Mouse (Mus musculus) cerebellum, postnatal 4 days (tissue): Measurements from ENCODE around the gene Homer2.

Experiments used
- DNase-seq, 2 experiments: peaks; one replicate each; pipeline ENCODE4 v3.0.0; 2022; ENCODE audit warnings: low spot score in 2 of 2, mixed read lengths in 1 of 2

The Homer2 gene

DNA sequence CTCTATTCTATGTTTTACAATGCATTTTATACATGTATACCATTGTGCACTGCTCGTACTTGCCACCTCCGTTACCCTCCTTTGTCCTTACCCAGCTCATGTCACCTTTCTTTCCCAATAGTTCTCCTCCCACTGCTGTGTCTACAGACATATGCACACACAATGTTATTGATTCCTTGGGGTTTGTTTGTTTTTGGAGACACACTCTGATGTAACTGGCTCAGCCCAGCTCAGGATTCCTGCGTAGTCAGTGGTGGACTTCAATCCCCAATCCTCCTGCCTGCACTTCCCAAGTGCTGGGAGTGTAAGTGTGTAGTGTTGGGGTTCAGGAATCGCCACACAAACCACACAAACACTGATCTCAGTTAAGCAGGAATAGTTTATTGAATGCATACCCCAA lies 120.1 kb downstream of the Homer2 start:
- no peak for DNase-seq

GRCm38 (mm10) chr7:81585326-81585725 lies 122.0 kb downstream of the Homer2 start:
- no peak for DNase-seq

- DNase-seq, result no peak
Observed at GRCm38 (mm10) chr7:81583512-81583911, 123.8 kb downstream of the Homer2 start.

- no peak for DNase-seq
Observed at GRCm38 (mm10) chr7:81579312-81579711, 128.0 kb downstream of the Homer2 start.

- DNase-seq, result no peak
Observed at GRCm38 (mm10) chr7:81578413-81578812, 128.9 kb downstream of the Homer2 start.

- DNase-seq, result no peak
Observed at GRCm38 (mm10) chr7:81577872-81578271, 129.5 kb downstream of the Homer2 start.

- DNase-seq, result no peak
Observed at GRCm38 (mm10) chr7:81575606-81576005, 131.7 kb downstream of the Homer2 start.

- DNase-seq, result no peak
Observed at GRCm38 (mm10) chr7:81573821-81574220, 133.5 kb downstream of the Homer2 start.

DNA sequence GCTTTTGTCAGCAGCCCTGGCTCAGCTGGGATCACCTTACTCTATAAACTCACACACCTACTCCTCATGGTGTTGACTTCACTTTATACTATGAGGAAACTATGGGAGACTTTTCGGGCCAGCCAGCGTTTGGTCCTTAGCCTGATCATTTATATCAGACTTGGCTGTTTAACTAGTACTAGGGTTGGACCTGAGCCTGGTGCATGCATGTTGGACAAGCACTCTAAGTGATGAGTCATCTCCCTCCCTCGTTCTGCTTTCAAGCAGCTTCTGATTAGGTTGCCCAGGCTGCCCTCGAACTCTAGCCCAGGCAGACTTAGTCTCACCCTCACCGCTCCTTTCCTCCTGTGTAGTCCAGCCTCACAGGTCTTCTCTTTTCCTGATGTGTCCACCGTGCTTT lies 133.9 kb downstream of the Homer2 start:
- DNase-seq, result no peak

- DNase-seq, result no peak
Observed at GRCm38 (mm10) chr7:81572610-81573268, 134.6 kb downstream of the Homer2 start.

GRCm38 (mm10) chr7:81571941-81572441 lies 135.3 kb downstream of the Homer2 start:
- no peak for DNase-seq

GRCm38 (mm10) chr7:81571108-81571940 lies 136.0 kb downstream of the Homer2 start, which contains the start of gene Whamm:
TSS of gene Whamm (plus strand) at chr7:81571266.
- DNase-seq, result peak; percentile 75 to 87

DNA sequence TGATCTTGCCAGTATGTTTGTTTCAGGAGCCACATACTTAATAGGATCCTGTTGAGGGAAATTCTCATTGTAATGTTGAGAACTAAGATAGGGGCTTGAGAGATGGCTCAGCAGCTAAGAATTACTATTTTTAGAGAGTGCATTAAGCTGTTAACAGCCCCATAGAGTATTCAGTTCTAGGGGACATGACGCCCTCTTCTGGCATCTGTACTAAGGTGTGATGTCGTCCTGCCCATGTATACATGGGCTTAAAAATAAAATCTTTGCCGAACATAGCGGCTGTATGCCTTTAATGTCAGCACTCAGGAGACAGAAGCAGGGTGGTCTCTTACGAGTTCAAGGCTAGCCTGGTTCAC lies 136.6 kb downstream of the Homer2 start:
- DNase-seq, result no peak

- DNase-seq, result no peak
Observed at GRCm38 (mm10) chr7:81570271-81570670, 137.1 kb downstream of the Homer2 start.

DNA sequence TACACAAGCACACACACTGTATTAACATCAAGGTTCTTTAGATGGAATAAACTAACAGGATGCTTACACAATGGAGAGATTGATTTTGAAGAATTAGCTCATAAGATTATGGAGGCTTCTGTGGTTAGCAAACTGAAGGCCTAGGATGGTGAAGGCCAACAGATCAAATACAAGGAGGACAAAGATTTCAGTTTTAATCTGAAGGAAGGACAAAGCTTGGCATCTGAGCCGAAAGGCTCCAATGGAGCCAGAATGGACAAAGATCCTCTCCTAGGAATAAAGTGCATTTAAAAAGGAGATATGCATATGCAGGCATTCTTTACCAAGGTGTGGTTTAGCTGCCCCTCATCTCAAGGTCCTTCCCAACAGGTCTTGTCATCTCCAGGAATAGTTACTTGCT lies 137.5 kb downstream of the Homer2 start:
- no peak for DNase-seq

- no peak for DNase-seq
Observed at GRCm38 (mm10) chr7:81567396-81567795, 139.9 kb downstream of the Homer2 start.

- no peak for DNase-seq
Observed at GRCm38 (mm10) chr7:81566892-81567291, 140.4 kb downstream of the Homer2 start, which contains the start of gene Fsd2. TSS of gene Fsd2 (minus strand) at chr7:81566944.

DNA sequence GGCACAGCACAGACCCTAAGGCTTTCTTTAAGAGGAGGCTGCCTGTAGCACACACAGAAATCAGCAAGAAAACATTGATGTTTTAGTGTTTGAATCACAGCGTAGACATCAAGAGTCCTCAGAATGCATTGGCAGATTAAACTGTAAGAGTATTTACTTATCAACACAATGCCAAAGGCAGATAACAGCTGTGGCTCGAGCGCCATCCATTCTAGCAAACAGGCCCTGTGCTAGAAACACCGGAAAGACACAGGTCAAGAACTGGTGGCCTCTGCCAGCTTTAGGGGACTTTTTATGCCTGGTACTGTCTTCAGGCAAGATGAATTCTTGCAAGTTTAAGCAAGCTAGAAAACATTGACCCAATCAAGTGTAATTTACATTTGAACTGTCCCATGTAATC lies 141.0 kb downstream of the Homer2 start:
- DNase-seq, result no peak

DNA sequence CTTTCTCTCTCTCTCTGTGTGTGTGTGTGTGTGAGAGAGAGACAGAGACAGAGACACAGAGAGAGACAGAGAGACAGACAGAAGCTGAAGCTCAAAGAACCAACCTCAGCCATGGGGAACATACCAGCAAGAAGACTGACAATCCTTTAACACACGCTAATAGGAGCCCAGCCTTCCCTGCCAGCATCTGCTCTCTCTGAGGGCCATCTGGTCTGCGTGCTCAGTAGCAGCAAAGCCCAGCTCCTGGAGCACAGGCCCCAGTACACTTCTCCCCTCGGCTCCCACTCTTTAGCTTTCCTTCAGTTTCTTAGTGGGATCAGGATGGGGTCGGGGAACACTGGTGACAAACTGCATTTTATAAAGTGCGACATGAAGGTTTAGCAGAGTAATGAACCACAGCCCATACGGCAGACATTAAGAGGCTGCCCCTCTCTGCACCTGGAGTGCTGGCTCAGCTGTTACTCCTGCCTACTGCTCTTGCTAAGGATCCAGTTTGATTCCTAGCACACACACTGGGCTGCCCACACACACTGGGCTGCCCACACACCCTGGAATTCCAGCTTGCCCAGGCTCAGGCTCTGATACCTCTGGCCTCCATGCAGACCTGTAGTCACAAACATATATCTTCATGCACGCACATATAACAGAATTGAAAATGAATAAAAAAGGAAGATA lies 141.8 kb downstream of the Homer2 start:
- peak in 1 of 2 experiments; percentile 27 for DNase-seq

DNA sequence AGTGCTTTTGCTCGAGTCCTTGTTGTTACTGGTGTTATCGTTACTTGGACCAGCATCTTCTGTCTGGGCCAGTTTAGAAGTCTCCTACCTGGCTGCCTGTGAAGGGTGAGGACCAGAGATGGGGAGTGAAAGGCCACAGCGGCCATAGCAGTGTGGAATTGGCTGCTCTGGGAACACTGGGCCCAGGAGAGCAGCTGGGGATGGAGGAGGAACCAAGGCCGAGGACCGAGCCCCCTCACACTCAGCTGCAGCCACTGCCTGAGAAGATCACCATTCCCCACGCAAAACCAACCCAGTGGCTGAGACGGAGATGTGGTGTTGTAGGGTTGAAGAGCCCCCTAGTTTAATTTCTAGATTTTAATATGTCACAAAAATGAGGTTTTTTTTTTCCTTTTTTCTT lies 142.6 kb downstream of the Homer2 start:
- DNase-seq, result no peak

- DNase-seq, result no peak
Observed at GRCm38 (mm10) chr7:81563506-81564015, 143.8 kb downstream of the Homer2 start.

DNA sequence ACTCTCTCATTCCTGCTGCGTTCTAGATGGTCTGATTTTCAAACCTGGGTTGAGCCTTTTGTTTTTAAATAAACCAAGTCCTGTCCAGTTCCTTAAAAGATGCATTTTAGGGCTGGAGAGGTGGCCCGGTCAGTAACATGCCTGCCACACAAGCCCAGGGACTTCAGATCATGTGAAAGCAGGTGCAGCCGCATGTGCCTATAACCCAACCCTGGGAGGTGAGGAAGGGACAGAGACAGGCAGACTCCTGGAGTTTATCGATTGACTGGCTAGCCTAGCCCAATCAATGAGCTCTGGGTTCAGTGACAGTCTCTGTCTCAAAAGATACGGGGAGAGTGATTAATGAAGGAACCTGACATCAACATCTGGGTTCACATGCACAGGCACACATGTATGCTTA lies 146.1 kb downstream of the Homer2 start:
- no peak for DNase-seq
